Mouse (Mus musculus): Measurements from ENCODE around the gene Tmem238.

GRCm38 (mm10) chr7:4764946-4765710 lies 24.3 kb downstream of the Tmem238 start:
- no peak for TF ChIP-seq CTCF (IDR thresholded peaks at IDR 0.05; ENCODE audit: borderline replicate concordance, extremely low read depth, insufficient read depth, insufficient read length)
- TF ChIP-seq POLR2A (IDR thresholded peaks at IDR 0.05; ENCODE audit: borderline replicate concordance, extremely low read depth, insufficient read depth, insufficient read length, poor library complexity, severe bottlenecking): no peak
